Mouse (Mus musculus) limb, embryonic 14.5 days (tissue): ENCODE data around the gene Slc43a2. TPM values are rescaled to one million over a fixed set of nuclear protein-coding genes. Genes with fewer than 3 reads are reported as not detected.

ENCODE experiments used
- ATAC-seq: fragments of 200-750 bp; cut with Nextera tagmentation; 2 replicates; pipeline ENCODE4 v1.8.0; 2017; ENCODE audit warnings: low read depth, moderate number of reproducible peaks, moderate TSS enrichment; ENCODE audit not compliant: low FRiP score
- DNase-seq: peaks from one replicate; pipeline ENCODE4 v3.0.0-alpha.2; 2015; ENCODE audit warnings: low spot score
- H3K27ac ChIP-seq: fragments of 300-500 bp; sonication (generic); replicated peaks from 2 replicates; pipeline ENCODE4 v1.5.1; 2014; ENCODE audit warnings: low read depth, mild to moderate bottlenecking, low read length, moderate library complexity, mixed read lengths
- H3K27me3 ChIP-seq: fragments of 300-500 bp; sonication (generic); 2 replicates; pipeline ENCODE4 v1.6.1; 2014; ENCODE audit warnings: low read length, mixed read lengths; ENCODE audit not compliant: control insufficient read depth, insufficient read depth
- H3K36me3 ChIP-seq: fragments of 300-500 bp; sonication (generic); 2 replicates; pipeline ENCODE4 v1.6.1; 2014; ENCODE audit warnings: mild to moderate bottlenecking, low read length, moderate library complexity, mixed read lengths; ENCODE audit not compliant: control insufficient read depth, insufficient read depth
- H3K4me1 ChIP-seq: fragments of 300-500 bp; sonication (generic); 2 replicates; pipeline ENCODE4 v1.6.1; 2014; ENCODE audit warnings: antibody characterized with exemption, low read length, mixed read lengths; ENCODE audit not compliant: control insufficient read depth, insufficient read depth
- H3K4me2 ChIP-seq: fragments of 300-500 bp; sonication (generic); replicated peaks from 2 replicates; pipeline ENCODE4 v1.6.1; 2014; ENCODE audit warnings: low read depth, mild to moderate bottlenecking, low read length, moderate library complexity; ENCODE audit not compliant: severe bottlenecking
- H3K4me3 ChIP-seq: fragments of 300-500 bp; sonication (generic); replicated peaks from 2 replicates; pipeline ENCODE4 v1.5.1; 2014; ENCODE audit warnings: low read length
- H3K9ac ChIP-seq: fragments of 300-500 bp; sonication (generic); 2 replicates; pipeline ENCODE4 v1.6.1; 2014; ENCODE audit warnings: mild to moderate bottlenecking, low read depth, low read length, moderate library complexity; ENCODE audit not compliant: severe bottlenecking
- H3K9me3 ChIP-seq: fragments of 300-500 bp; sonication (generic); 2 replicates; pipeline ENCODE4 v1.6.1; 2016; ENCODE audit warnings: low read length; ENCODE audit not compliant: control insufficient read depth
- POLR2A ChIP-seq: fragments of 200-500 bp; IDR thresholded peaks from 2 replicates; pipeline ENCODE4 v1.8.0; 2012; ENCODE audit warnings: inconsistent platforms, mild to moderate bottlenecking, moderate library complexity, borderline replicate concordance; ENCODE audit not compliant: insufficient read depth, insufficient read length; ENCODE audit errors: extremely low read depth
- WGBS: fragments of 180-500 bp; shearing (Covaris S2); extraction: QIAGEN DNeasy Blood & Tissue Kit; methylation state at CpG from one replicate; pipeline ENCODE4 v1.1.7; 2014; 5-methylcytosine and 5-hydroxymethylcytosine counted together
- polyA plus RNA-seq, 2 experiments: library from polyadenylated mRNA; depleted of rRNA in 1 of 2; stranded (reverse) in 1 of 2; unstranded in 1 of 2; fragments of >200 nt; fragmentation: Nextera tagmentation in 1 of 2; extraction: Ambion mirVana in 1 of 2; gene quantifications; 2 replicates each; pipeline versions ENCODE4 v1.2.1 to v1.2.3; 2012 to 2014

Slc43a2 gene
- polyA plus RNA-seq, 2 experiments: 3.5 to 5.8 TPM

DNA sequence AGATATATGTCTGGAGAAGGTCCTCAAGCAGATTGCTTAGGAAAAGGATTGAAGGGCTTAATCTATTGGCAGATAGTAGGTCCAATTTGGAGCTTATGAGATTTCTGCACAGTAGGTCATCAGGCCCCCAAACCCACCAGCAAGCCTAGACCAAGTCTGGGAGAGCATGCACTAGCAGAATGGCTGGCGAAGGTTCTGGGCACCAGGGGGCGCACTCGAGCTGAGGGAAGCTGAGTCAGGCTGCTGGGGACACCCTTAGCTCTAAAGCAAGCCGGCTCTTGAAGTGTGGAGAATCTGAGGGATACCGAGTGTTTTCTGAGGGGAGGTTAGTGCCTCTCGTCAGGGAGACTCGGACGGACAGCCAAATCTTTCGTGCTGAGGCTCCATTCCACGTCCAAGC is 1.2 kb upstream of the Slc43a2 start:
- DNase-seq (peak; percentile 90), ATAC-seq (no peak)
- WGBS: 0% methylated on average over 10 of the region's 10 CpGs
- TF ChIP-seq POLR2A: no peak
- Histone ChIP-seq H3K9ac (peak overlapping the region; percentile 74), H3K27me3 (no peaks in the 10 kb centered on the region), H3K4me2 (peak overlapping the region; percentile 99), H3K4me1 (peaks cover 11% of the 10 kb centered on the region; the same call in 1 of the 2 replicates), H3K4me3 (peak overlapping the region; percentile 65), H3K27ac (no peak overlapping the region), H3K9me3 (no peaks in the 10 kb centered on the region), H3K36me3 (no peaks in the 10 kb centered on the region)

DNA sequence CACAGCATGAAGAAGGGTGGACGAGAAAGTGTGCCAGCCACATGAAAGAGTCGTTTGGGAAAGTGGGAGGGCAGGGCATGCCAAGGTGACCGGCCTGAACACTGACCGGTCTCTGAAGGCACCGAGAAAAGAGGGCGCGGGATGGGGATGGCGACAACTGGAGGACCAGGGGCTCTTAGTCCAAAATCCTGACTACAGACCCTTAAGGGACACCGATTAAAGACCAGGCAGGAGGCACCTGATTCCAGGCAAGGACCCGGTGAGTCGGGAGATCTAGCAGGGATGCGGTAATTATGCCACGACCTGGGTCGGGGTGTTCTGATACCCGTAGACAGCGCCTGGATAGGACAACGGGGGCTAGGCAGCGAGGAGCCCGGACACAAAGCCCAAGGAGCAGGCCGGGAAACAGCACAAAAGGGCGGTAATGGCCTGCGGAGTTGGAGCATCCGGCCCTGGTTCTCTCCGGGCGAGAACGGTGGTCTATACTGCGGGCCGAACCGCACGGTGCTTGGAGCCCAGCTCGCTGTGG is 585 bp upstream of the Slc43a2 start:
- no peak for TF ChIP-seq POLR2A
- Histone ChIP-seq H3K9ac (peak overlapping the region; percentile 74), H3K4me1 (peaks cover 11% of the 10 kb centered on the region; the same call in 1 of the 2 replicates), H3K4me2 (peak overlapping the region; percentile 99), H3K27ac (peak overlapping the region; percentile 67), H3K4me3 (peak overlapping the region; percentile 65), H3K36me3 (no peaks in the 10 kb centered on the region), H3K27me3 (no peaks in the 10 kb centered on the region), H3K9me3 (no peaks in the 10 kb centered on the region)
- DNase-seq (no peak), ATAC-seq (peak; percentile 7)
- WGBS: under 1% methylated on average over 31 of the region's 31 CpGs

DNA sequence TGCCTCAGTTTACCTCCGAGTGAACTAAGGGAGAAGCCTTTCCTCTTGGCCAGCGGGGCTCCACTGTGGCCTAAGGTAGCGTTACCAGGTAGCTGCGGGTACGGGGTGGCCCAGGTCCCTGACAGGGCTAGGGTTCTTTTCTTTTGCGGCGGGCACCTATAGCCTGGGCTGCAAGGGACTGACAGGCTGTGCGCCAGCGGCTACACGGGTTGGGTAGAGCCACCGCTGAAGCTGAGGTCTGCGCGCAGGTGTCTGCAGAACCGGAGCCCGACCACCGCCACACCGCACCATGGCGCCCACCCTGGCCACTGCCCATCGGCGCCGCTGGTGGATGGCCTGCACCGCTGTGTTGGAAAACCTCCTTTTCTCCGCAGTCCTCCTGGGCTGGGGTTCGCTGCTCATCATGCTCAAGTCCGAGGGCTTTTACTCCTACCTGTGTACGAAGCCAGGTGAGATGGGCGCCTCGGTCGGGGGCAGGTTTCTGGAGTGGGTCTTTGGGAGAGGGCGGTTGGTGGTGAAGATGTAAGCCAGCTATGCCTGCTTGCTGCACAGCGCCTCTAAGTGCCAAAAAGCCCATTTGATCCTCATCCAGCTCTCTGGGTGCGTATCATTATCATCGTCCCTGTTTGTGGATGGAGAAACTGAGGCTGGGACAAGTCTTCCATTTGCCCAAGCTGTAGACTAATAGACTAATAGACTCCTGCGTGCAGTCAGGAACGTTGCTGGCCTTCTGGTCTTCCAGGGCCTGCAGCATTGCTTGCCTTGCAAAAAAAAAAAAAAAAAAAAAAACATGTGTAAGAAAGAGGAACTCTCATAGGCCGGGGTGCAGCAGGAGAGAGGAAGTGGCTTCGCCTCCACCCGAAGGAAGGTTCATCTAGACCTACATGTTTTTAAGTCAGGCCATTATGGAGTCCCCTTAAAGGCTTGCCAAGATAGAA is 1.1 kb downstream of the Slc43a2 start:
- Histone ChIP-seq H3K27ac (no peak overlapping the region), H3K27me3 (no peaks in the 10 kb centered on the region), H3K9ac (peak overlapping the region; percentile 42), H3K4me1 (peaks cover 11% of the 10 kb centered on the region; the same call in 1 of the 2 replicates), H3K36me3 (no peaks in the 10 kb centered on the region), H3K4me2 (peak overlapping the region; percentile 99), H3K4me3 (peak overlapping the region; percentile 65), H3K9me3 (no peaks in the 10 kb centered on the region)
- ATAC-seq: no peak
- WGBS: 13% methylated on average over 38 of the region's 38 CpGs
- no peak for DNase-seq
- no peak for TF ChIP-seq POLR2A

DNA sequence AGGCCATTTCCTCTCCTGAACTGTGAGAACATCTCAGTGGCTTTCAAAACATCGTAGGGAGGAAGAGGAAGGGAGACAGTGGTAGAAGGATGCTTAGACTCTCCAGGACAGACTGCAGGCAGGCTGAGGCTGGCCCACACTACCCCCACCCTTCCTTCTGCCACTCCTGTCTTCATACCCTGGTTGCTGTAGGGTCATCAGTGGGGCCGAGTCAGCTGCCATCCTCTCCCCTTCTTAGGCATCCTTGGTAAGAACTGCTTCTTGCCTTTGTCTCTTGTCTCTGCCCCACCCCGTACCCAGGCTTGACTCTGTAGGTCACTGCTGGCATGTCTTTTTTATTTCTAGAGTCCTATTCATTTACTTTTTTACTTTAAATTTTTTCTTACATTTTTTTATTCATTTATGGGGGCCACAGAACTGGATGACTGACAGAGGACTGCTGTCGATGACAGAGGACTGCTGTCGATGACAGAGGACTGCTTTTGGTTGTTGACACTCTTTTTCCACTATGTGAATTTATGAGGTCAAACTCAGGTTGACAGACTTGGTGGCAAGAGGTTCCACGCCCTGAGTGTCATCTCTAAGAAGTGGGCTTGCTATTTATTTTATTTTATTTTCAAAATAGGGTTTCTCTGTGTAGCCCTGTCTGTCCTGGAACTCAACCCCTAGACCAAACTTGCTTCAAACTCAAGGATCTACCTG is 2.0 kb downstream of the Slc43a2 start:
- H3K9ac ChIP-seq: no peak overlapping the region; the same call in 1 of the 2 replicates
- DNase-seq (no peak), ATAC-seq (no peak)
- no peaks in the 10 kb centered on the region for H3K36me3 ChIP-seq
- H3K4me1 ChIP-seq: peaks cover 11% of the 10 kb centered on the region; the same call in 1 of the 2 replicates
- no peaks in the 10 kb centered on the region for H3K9me3 ChIP-seq
- H3K4me2 ChIP-seq: no peak overlapping the region
- no peak overlapping the region for H3K27ac ChIP-seq
- no peak for TF ChIP-seq POLR2A
- 78% methylated on average over 6 of the region's 6 CpGs for WGBS
- H3K4me3 ChIP-seq: no peak overlapping the region
- H3K27me3 ChIP-seq: no peaks in the 10 kb centered on the region
